Mouse (Mus musculus): ENCODE measurements at regions not wholly inside any gene's neighbourhood (a gene's known extent, or its start where the extent isn't known, plus 50 kb on each side); places are given as distances from the start of the nearest gene placed in this dataset.
A peak's percentile ranks its signal among the peaks of the same experiment; 100 is the strongest.

DNA sequence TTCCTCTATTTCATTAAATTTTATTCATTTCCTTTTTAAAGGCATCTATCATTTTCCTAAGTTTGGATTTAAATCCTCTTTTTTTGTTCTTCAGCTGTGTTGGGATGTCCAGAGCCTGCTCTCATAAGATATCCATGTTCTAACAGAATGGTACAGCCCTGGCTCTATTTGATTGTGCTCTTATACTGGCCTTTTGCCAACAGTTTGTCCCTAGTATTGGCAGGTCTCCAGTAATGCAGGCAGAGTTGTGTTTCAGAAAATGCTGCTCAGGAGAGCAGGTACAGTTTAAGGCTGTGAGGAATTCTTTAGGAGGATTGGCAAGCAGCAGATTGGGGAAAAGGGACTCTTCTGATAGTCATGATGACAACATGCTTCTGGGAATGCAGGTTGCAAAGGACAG lies 797.1 kb upstream of the Slit2 start:
- no peak for DNase-seq (ENCODE audit: extremely low read depth, low read depth)

DNA sequence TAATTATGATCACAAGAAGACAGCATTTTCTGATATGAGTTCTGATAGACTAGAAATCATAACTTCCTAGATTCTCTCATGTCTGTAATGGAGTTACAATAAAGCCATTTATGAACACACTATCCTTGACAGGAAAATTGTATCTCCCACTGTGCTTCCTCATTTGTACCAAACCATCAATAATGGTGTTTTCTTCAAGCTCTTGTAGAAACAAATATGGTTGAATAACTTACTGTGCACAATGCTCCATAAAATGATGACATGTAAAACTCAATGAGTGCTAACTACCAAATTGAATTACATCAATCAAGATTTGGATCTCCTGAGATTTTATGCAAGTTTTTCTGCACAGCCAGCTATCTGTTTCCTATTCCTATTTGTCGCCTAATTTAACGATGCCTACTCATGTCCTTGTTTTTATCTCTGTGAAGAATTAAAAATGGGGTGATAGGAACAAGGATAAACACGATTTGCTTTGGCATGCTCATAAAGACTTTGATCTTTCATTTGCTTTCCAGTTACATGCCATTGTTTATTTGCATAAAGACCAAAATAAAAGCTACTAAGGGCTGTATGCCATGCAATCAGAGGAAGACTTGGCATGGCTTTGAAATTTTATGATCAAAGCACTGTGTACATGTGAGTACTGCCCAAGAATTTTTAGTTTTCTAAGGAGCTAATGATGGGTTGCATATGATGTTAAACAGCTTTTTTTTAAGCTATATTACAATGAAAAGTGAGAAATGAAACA lies 780.6 kb upstream of the Slit2 start:
- DNase-seq (ENCODE audit: extremely low read depth, low read depth) = no peak

DNA sequence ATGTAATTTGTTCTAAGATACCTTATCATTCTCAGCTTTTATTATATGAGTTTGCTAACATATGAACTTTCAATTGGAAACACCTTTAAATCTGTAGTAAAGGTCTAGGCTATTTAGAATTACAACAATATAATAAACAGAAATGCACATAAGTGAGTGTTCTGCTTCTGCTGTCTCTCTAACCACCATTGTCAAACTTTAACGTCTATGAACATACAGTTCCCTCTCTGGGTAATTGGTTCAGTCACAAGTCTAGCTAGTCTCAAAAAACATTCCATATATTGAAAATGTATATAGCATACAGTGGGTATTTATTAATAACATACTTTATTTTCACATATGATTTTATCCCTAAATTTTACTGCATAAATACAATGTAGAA lies 780.0 kb upstream of the Slit2 start:
- DNase-seq (ENCODE audit: extremely low read depth, low read depth) = no peak

DNA sequence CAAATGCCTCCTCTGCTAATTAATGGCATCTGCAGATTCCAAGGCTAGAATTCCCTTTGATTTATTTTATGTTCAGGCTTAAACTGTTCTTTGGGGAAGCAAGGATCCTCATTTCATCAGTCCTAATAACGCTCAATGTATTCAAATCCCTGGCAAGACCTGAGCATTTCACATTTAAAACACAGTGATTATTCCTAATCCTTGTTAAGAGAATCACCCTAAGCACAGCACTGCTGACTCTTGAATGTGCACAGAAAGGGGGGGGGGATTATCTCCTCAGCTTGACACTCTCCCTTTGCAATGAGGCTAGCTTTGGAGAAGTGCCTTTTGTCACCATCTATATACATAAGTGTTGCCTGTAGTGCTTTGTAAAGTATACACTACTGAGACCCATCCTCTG lies 772.4 kb upstream of the Slit2 start:
- no peak for DNase-seq (ENCODE audit: extremely low read depth, low read depth)

DNA sequence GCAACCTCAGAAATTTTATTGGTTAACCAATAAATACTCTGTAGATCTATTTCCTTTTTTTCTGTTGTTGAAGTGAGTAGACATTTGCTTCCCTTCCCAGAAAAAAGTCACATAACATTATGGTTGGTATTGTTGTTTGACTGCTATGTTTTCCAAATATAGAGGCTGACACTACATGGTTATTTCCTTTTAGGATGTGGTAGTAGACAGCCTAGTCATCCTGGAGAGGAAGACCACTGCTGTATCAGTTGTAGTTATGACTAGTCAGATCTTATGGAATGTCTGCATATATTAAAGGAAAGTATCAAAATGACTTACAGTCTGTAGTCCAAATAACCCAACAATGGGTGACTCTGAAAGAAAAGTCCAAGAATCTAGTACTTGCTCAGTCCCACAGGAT lies 767.5 kb upstream of the Slit2 start:
- no peak for DNase-seq (ENCODE audit: extremely low read depth, low read depth)

DNA sequence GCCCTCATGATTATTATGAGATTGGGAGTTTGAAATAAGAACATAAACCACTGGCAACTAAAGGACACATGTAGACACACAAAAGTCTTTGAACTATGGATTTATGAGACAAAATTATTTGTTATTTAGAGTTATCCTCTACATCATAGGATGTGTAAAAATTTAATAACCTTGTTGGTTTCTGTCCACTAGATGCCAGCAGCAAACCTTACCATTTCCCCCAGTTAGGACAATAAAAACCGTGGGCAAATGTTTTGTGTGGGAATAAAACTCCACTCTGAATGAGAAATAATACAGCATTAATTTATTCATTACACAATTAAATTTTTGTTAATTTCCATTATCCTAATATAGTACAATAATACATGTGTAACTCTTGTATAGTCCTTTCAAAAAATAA lies 757.7 kb upstream of the Slit2 start:
- no peak for DNase-seq (ENCODE audit: extremely low read depth, low read depth)

DNA sequence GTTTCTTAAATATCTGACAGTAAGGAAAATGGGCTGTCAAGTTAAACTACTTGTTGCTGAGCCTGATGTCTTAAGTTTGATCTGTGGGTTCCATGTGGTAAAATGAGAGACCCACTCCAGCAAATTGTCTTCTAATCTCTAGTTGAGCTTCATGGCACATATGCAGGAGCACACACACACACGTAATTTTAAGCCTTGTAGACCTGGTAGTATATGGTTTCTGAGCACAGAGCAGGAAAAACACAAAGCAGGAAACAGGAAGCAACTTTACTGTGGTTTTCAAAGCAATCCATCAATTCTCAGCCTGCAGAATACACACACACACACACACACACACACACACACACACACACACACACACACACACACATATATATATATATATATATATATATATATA lies 746.8 kb upstream of the Slit2 start:
- no peak for DNase-seq (ENCODE audit: extremely low read depth, low read depth)

DNA sequence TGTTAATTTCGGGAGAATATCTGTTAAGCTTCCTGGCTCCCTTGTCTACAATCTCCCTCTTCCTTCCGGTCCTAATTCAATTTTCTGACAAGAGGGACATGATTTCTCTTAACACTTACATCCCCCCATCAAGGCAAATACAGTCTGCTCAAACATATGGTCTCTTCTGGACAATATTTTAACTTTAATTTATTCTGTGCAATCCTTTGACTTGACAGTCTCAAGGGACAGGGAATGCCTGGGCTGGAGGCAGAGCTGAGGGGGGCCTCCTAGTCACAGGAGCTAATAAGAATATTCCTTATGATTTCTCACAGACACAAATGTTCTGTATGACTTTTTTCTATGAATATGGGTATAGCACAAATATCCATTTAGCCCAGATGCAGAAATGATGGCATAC lies 742.9 kb upstream of the Slit2 start:
- no peak for DNase-seq (ENCODE audit: extremely low read depth, low read depth)

DNA sequence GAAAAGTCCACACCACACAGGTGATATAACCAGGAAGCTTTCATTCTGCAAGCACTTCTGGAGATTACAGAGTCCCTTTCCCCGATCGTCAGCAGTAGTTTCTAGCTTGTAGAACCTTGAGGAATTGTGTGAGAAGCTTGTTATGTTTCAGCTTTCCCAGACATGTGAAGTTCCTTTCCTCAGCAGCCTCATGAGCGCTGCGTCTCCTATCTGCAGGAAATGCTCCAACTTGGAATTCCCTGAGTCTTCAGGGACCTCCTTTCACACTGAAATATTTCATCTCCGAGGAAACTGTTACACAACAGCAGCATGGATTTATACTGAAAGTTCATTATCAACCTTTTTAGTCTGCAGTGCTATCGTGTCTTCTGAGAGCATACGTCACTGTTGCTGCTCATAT lies 742.4 kb upstream of the Slit2 start:
- DNase-seq (ENCODE audit: extremely low read depth, low read depth) = no peak

DNA sequence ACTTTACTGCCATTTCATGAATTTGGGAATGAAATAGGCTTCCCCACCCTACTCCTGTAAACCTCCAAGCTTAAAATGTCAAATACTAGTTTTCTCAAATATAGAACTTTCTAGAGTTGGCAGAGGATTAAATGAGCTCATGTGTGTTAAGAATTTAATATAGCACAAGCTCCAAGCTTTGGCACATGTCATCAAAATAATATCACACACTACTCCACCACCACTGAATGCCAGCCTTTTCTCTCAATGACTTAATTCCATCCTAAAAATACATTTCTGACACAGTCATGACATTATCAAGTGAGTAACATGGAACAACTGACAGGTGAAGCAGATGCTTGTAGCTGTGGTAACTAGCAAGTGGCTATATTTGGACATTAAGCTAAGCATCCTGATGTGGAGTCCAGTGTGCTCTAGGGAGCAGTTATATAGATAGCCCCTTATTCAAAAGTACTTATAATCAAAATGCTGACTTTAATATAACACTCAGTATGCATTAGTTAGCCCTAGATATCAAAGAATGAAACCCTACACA lies 728.0 kb upstream of the Slit2 start:
- no peak for DNase-seq (ENCODE audit: extremely low read depth, low read depth)

DNA sequence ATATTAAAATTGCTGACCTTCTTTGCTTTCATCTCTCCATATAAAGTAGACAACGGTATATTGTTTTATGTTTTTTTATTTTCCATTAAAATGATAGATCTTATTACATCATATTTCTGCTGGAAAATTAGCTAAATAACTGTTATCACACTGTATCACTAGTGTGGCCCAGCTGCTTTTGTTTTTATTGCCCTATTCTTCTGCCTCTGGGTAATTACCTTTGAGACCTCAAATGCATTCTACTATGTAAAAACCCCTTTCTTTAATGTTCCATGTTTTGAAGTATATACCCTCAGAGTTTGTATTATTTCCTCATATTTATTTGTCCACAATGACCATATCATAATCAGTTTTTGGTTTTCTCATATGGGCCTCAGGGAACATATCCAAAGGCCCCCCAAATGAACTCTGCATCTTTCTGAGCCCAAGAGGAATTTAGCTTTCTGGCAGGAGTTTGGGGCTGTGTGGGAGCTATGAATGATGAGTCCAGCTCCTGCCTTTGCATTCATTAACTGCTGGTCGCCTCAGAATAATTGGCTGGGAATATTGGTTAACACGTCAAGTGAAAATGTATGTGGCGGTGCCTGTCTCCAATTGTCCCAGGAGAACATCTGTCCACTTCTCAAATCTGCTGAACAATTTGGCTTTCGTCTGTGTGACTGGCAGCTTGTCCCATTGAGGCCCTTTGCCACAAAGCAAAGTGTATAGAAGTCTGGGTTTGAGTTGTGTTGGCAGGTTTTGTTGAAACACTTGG lies 721.1 kb upstream of the Slit2 start:
- DNase-seq (ENCODE audit: extremely low read depth, low read depth) = no peak

DNA sequence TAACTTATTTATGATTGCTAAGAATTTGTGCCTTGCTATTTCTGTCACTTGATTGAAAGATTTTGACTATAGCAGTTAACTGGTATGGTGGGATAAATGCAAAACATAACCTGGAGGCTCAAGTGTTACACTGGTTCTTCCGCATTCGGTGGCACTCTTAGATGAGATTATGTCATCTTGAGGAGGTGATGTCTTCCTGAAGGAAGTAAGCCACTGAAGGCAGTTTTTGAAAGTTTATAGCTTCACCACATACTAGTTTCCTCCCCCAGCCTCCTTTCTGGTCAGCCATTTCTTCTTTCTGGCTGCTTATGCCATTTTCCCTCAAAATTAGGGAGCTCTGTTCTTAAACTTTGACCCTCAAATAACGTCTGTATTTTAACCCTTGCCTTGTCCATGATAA lies 710.3 kb upstream of the Slit2 start:
- DNase-seq (ENCODE audit: extremely low read depth, low read depth) = no peak

DNA sequence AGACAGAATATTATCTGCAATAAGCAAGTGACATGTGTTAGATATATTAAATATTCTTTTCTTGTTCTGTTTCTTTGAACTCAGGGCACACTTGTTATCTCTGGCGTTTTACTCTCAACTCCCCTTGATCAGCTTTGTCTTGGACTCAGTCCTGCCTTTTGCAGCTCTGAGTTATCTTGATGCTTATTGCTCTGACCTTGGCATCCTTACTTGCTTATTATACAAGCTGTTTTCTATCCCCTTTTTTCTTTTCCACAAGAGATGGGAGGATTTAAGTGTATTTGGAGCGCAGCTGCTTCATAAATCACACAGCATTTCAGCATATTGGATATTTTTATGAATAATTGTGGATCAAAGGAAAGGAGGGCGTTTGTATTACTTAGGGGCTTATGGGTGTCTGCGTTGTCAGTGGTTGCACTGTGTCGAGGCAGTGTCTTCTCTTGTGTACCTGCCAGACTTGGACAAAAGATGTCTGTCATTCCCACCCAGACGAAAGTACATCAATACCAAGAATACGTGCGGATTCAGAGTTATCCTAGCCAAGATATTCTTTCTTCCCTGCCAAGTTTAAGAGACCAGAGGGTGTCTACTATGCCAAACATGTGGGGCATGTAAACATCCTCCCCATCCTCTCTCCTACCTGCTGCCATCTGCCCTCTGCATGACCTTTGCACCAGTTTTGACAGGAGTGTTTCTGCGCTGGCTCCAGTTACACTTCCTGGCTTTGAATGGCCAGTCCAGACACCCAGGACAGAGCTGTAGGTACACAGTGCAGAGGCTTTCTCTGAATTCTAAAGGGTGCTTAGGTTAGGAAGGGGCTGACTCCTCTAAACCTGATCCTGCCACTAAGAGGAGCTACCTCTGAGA lies 709.3 kb upstream of the Slit2 start:
- DNase-seq (ENCODE audit: extremely low read depth, low read depth) = no peak

DNA sequence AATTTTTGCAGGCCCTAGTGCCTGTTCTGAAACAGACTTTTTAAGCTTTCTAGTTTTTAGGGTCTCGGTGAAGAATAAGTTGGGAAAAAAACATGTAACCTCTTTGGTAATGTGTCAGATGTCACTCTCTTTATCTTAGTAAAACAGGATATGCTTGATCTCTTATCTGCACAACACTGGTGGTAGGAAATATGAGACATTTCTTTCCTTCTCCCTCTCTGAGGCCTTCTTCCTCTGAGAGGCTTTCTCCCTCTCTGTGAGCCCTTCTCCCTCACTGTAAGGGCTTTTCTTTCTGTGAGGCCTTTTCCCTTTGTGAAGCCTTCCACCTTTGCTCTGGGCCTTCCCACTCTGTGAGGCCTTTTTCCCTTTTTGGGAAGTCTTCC lies 708.7 kb upstream of the Slit2 start:
- DNase-seq (ENCODE audit: extremely low read depth, low read depth) = no peak

DNA sequence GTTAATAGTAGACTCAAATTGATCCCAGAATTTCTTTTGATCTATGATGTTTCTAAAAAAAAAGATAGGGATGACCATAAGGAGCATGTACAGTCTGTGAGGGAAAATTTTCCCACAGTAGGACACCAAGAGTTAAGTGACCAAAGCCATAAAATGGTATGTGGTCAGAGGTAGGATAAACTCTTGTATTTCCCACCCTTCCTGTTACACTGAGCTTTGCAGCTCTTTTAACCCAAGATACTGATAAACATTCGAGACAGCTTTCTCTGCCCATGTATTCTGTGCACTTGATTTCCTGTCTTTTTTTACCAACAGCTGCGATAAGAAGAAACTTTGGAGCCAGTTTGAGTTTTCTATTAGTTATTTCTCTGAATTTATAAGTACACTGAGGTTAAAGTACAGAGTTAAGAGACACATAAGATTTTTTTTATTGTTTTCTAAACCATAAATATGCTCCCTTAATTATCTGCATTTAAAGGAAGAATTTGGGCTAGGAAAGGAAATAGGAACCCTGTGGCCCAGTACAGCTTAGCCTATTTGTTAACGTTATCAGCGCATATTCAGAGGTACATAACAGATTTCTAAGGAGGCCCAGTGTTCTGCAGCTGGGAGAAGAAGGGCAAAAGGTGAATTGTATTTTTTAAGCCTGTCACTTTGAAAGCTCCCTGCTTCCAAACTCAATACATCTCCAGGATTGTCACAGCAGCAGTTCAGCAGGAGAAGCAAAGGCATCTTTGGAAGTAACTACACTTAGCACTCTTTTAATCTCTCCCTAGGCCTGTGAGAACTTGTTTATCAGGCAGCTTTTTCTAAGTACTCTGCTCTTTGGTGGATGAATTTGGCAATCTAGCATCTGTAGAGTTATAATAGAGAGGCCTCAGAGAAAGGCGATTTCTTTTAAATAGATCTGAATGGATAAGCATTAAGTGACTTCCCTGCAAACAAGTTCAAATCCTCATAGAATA lies 706.4 kb upstream of the Slit2 start:
- DNase-seq (ENCODE audit: extremely low read depth, low read depth) = peak; percentile 3

DNA sequence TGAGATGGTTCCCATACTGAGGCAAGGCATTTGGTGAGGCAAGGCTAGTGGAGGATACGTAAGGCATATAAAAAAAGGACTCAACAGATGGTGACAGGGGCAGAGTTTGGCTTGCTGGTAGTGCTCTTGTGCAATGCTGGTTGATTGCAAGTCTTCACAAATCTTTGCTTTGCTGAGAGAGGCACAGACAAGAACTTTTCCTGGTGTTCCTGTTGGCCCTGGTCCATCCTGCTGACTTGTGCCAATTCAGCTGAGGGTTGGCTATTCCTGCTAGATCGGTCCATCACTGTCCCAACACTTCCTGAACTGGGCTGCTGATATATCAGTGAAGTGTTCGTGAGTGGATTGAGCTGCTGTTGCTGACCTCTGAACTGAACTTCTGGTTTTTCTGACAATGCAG lies 703.3 kb upstream of the Slit2 start:
- DNase-seq (ENCODE audit: extremely low read depth, low read depth) = no peak

DNA sequence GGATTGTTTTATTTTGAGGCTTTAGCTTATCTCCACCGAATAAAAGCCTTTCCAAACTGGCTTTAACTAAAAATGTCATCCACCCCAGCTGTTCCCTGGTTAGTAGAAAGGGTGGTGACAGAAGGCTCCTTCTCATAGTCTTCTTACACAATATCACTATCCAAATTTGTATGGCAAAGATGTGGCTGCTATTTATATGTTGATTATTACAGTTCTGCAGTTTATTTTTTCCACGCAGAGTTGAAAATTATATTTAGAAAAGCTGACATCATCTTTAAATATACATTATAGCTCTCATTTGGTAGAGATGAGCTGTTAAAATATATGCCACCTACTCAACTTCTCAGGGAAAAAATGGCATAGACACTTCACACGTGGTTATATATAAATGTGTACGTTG lies 683.3 kb upstream of the Slit2 start:
- no peak for DNase-seq (ENCODE audit: extremely low read depth, low read depth)

DNA sequence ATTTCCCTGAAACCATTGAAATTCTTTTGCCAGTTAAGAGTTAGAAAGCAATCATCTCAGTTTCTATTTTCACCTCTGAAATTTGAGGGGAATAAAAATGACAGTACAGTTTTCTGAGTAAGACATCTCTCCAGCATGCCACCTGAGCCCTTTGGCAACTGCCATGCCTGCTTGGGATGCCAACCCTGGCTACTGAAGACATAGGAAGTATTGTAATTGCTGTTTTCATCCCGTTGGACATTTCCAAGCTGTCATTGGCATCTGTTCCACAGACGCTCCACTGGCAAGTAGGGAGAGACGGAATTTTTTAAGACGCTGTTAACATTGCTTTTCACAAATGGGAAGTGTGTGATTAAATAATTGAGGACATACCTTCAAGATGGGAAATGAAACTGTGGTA lies 665.4 kb upstream of the Slit2 start:
- no peak for DNase-seq (ENCODE audit: extremely low read depth, low read depth)

DNA sequence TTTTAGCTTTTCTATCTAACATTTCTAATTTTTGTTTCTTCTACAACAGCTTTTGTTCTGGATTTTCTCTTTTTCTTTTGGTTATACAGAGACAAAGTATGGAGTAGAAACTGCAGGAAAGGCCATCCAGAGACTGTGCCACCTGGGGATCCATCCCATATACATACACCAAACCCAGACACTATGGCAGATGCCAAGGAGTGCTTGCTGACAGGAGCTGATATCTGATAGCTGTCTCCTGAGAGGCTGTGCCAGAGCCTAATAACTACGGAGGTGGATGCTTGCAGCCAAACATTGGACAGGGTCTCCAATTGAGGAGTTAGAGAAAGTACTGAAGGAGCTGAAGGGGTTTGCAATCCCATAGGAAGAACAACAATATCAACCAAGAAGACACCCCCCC lies 664.8 kb upstream of the Slit2 start:
- no peak for DNase-seq (ENCODE audit: extremely low read depth, low read depth)

DNA sequence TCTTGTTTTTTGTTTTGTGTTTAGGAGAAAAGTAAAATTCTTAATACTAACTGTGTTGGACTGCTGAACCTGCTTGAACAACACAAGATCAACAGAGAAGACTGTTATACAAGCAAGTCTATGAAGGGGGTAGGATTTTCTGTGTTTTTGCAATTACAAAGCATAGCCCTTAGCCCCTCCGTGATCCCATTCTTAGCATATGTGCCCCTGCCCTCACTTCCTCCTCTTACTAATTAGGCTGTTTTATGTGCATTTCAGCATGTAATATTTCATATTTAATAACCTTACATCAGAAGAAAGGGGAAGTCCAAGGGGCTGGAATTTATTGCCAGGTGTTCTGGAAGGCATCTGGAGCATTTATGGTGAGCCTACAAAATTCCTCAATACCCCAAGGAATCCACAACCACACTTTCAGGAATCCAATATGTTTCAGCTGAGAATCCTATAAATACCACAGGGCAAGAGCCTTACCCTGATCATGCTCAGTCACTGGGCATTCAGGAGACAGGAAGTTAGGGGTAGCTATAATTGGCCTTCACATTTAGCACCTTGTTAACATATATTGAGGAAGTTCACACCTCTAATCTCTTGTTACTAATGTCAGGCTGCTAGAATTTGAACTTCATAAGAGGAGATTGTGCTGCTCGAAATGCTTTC lies 660.3 kb upstream of the Slit2 start:
- peak; percentile 1 for DNase-seq (ENCODE audit: extremely low read depth, low read depth)
